In the genomic region with DNA sequence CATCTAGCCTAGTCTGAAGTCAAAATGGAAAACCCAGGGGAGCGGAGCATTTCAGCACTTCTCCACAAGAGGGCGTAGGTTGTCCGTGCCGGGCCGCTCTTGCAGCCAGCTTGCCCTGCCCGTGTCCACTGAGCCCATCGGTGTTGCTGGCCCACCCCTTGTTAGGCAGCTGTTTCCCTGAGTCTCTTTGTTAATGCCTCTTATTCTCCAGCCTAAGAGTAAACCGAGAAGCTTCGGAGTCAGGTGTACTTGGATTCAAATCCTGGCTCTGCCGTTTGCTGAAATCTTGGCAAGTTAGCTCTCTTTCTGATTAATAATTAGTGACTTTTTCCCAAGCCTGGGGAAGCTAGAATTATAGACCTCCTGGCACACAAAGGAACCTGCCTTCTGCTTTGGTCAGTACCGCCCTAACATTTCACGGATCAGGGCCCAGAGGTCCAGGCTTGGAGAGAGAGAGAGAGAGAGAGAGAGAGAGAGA, we compare ENCODE assay signal across 8 mouse cellular contexts. TPM values are rescaled to one million over a fixed set of nuclear protein-coding genes. Genes with fewer than 3 reads are reported as not detected.
DNase-seq lines count a peak whose midpoint lies in the region; ATAC-seq and TF ChIP-seq lines count a peak whose summit lies in the region.

No protein-coding gene starts in this region.

- DNase-seq in MEL (ENCODE audit: low read depth, low spot score): peak; percentile 79
- DNase-seq in cerebellum, adult 9-11 months: peak; percentile 71
- DNase-seq in frontal cortex, postnatal 10 days (ENCODE audit: low spot score in 2 of 2): peak; percentile 68 to 82
- peak; percentile 88 for DNase-seq in layer of hippocampus, postnatal 14 days (ENCODE audit: low spot score in 2 of 2)
- DNase-seq in lung, postnatal 14 days: peak; percentile 89
- DNase-seq in retina, adult 2 months (ENCODE audit: low read depth, low spot score): peak; percentile 30
- DNase-seq in thymus, postnatal 36 days: peak; percentile 74 to 80

- no peaks in the 10 kb centered on the region for H3K9me3 ChIP-seq in MEL (replicated peaks; ENCODE audit: insufficient read depth, low read length)
- H3K9me3 ChIP-seq in hindbrain, embryonic 12.5 days (replicated peaks): no peaks in the 10 kb centered on the region

- no peak for TF ChIP-seq EP300 in MEL (IDR thresholded peaks at IDR 0.05; ENCODE audit: low read depth in 1 of 2, low read length in 2 of 2)

- peak overlapping the region; percentile 37 for H3K4me2 ChIP-seq in hindbrain, embryonic 12.5 days (replicated peaks)

- ATAC-seq in hindbrain, embryonic 12.5 days (ENCODE audit: low FRiP score): peak; percentile 91

- no peak overlapping the region for H3K4me3 ChIP-seq in MEL (ENCODE audit: control insufficient read depth in 1 of 2, insufficient read depth in 1 of 2, low read depth in 2 of 2, low read length in 2 of 2)
- no peak overlapping the region for H3K4me3 ChIP-seq in hindbrain, embryonic 12.5 days

- peaks cover 0 to 6% of the 10 kb centered on the region in 2 experiments; a peak in 2 of 4 replicates for H3K36me3 ChIP-seq in MEL (ENCODE audit: control insufficient read depth in 1 of 2, insufficient read depth in 2 of 2, low read length in 2 of 2)
- H3K36me3 ChIP-seq in hindbrain, embryonic 12.5 days: no peaks in the 10 kb centered on the region

- no peak for TF ChIP-seq POLR2A in MEL (IDR thresholded peaks at IDR 0.05; ENCODE audit: control insufficient read depth in 1 of 2, insufficient read depth in 1 of 2, low read depth in 1 of 2, low read length in 2 of 2, poor library complexity in 1 of 2)

- TF ChIP-seq RAD21 in MEL (IDR thresholded peaks at IDR 0.05; ENCODE audit: low read depth, low read length): peak; percentile 91

- 4% methylated on average over 12 of the region's 12 CpGs for WGBS in hindbrain, embryonic 12.5 days

- no peaks in the 10 kb centered on the region for H3K27me3 ChIP-seq in MEL (ENCODE audit: control insufficient read depth in 1 of 2, insufficient read depth in 2 of 2, low read length in 2 of 2)
- no peaks in the 10 kb centered on the region for H3K27me3 ChIP-seq in hindbrain, embryonic 12.5 days

- no peak overlapping the region for H3K9ac ChIP-seq in MEL (ENCODE audit: control insufficient read depth, low read depth, low read length, poor library complexity, severe bottlenecking)
- no peak overlapping the region for H3K9ac ChIP-seq in hindbrain, embryonic 12.5 days

- TF ChIP-seq CTCF in MEL (IDR thresholded peaks at IDR 0.05 in 2 of 3, conservative IDR thresholded peaks at IDR 0.05 in 1 of 3; ENCODE audit: control insufficient read depth in 1 of 3, insufficient read depth in 1 of 3, low read depth in 2 of 3, low read length in 3 of 3, poor library complexity in 1 of 3, severe bottlenecking in 1 of 3): peak; percentile 93 to 95 (median 95)

- H3K79me2 ChIP-seq in MEL (ENCODE audit: control insufficient read depth, insufficient read depth, low read length, poor library complexity): no peaks in the 10 kb centered on the region

- peaks cover 2 to 25% of the 10 kb centered on the region in 2 experiments; a peak in 3 of 4 replicates for H3K4me1 ChIP-seq in MEL (ENCODE audit: control insufficient read depth in 1 of 2, insufficient read depth in 2 of 2, low read length in 2 of 2)
- peaks cover 8% of the 10 kb centered on the region for H3K4me1 ChIP-seq in hindbrain, embryonic 12.5 days

- no peak overlapping the region for H3K27ac ChIP-seq in MEL (ENCODE audit: control insufficient read depth, low read depth, low read length)
- peak overlapping the region; percentile 52; the same call in 1 of the 2 replicates for H3K27ac ChIP-seq in hindbrain, embryonic 12.5 days

TF ChIP-seq in MEL, 35 proteins besides CTCF, POLR2A, EP300 and RAD21:
- 0 out of 2 replicates have a peak, but pooled peaks have one; percentile 3 for TF ChIP-seq TCF12 (IDR thresholded peaks at IDR 0.05; ENCODE audit: low read depth, low read length)
- peak; percentile 86 for TF ChIP-seq ZC3H11A (IDR thresholded peaks at IDR 0.05; ENCODE audit: low read depth, low read length)
- TF ChIP-seq JUND (IDR thresholded peaks at IDR 0.05; ENCODE audit: low read depth, low read length): 0 out of 2 replicates have a peak, but pooled peaks have one; percentile 28
- peak; percentile 24; the same call in 1 of the 2 replicates for TF ChIP-seq RCOR1 (IDR thresholded peaks at IDR 0.05; ENCODE audit: low read depth, low read length)
- peak; percentile 85 for TF ChIP-seq SMC3 (IDR thresholded peaks at IDR 0.05; ENCODE audit: low read depth, low read length)
- TF ChIP-seq ZMIZ1 (IDR thresholded peaks at IDR 0.05; ENCODE audit: low read depth, low read length): no peak
- no peak for TF ChIP-seq ZNF384 (IDR thresholded peaks at IDR 0.05; ENCODE audit: low read depth, low read length)
- peak; percentile 34; the same call in 1 of the 2 replicates for TF ChIP-seq SIN3A (IDR thresholded peaks at IDR 0.05; ENCODE audit: low read length)
- no peak for TF ChIP-seq UBTF (IDR thresholded peaks at IDR 0.05; ENCODE audit: borderline replicate concordance, insufficient read depth, low read depth, low read length)

RNA-seq across cellular contexts. Expression of gene Rab14, which starts 14.0 kb away (rescaled TPM):
- total RNA-seq in MEL (2012; rRNA removed): 27.2 and 28.1 TPM in 2 replicates
- 10 to 100 TPM; 78.1 to 81.6 TPM for polyA plus RNA-seq in MEL (2012; ENCODE audit: insufficient read depth in 1 of 2, insufficient read length in 2 of 2, low read depth in 1 of 2, low replicate concordance in 2 of 2, missing spikeins in 1 of 2)
- polyA plus RNA-seq in hindbrain, embryonic 12.5 days (2016; fragmentation: Nextera tagmentation; extraction: Ambion mirVana): 380 and 390 TPM in 2 replicates
- total RNA-seq in layer of hippocampus, postnatal 14 days (2021): 100 to 1,000 TPM; 229 to 234 TPM

RNA-seq across cellular contexts. Expression of gene Gsn, which starts 41.3 kb away (rescaled TPM):
- total RNA-seq in MEL (2012; rRNA removed): 6.0 and 8.0 TPM in 2 replicates
- polyA plus RNA-seq in MEL (2012; ENCODE audit: insufficient read depth in 1 of 2, insufficient read length in 2 of 2, low read depth in 1 of 2, low replicate concordance in 2 of 2, missing spikeins in 1 of 2): 1 to 10 TPM in 1 of 2 experiments, not detected in 1; 8.2 TPM
- 72.4 and 80.2 TPM in 2 replicates for polyA plus RNA-seq in hindbrain, embryonic 12.5 days (2016; fragmentation: Nextera tagmentation; extraction: Ambion mirVana)
- 10 to 100 TPM; 85.8 to 94.7 TPM for total RNA-seq in layer of hippocampus, postnatal 14 days (2021)

Comparison
In these comparisons a context has a peak if more than half of its experiments do, and no peak if none do; other contexts are left out.
1. DNase-seq: peak in every context shown above with its lines; median percentile 89 in lung, postnatal 14 days; 88 in layer of hippocampus, postnatal 14 days; 79 in MEL; 77 in thymus, postnatal 36 days; 75 in frontal cortex, postnatal 10 days; 71 in cerebellum, adult 9-11 months; 30 in retina, adult 2 months.